Mouse (Mus musculus) erythroblast, embryonic 14.5 days (primary cell): ENCODE data around the gene Ptprz1.

Source experiments
- GATA1 ChIP-seq: IDR thresholded peaks from 2 replicates; pipeline ENCODE4 v1.6.1; 2012; ENCODE audit warnings: low read length, inconsistent platforms, mixed read lengths
- TAL1 ChIP-seq: IDR thresholded peaks from 3 replicates; pipeline ENCODE4 v1.6.1; 2012; ENCODE audit warnings: low read length, inconsistent platforms, mixed read lengths

GRCm38 (mm10) chr6:22833637-22834036, 41.7 kb upstream of the Ptprz1 start:
- TF ChIP-seq TAL1 (no peak), GATA1 (no peak)
